Mouse (Mus musculus): ENCODE data around the gene Tnrc6a.

Tnrc6a gene

DNA sequence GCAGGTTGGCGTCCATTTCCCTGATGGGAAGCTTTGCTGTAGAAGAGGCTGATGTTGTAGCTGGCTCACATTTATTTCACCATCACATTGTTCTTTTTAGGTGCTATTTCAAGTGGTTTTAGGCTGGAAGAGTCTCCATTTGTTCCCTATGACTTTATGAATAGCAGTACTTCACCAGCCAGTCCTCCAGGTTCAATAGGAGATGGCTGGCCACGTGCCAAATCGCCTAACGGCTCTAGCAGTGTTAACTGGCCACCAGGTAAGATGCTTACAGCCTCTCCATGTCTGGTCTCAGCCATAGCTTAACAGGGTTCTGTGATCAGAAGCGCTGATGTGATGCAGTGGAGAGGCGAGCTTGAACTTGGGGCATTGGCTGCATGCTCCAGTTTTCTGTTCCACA, 62.8 kb downstream of the Tnrc6a start:
- in situ Hi-C loops (cut with MboI; ENCODE audit: unreplicated experiment in 2 of 2) = loop anchor here (10.0 to 25.0 kb wide), 2 partner anchors 101 to 128 kb away; no protein-coding TSS in a partner anchor

DNA sequence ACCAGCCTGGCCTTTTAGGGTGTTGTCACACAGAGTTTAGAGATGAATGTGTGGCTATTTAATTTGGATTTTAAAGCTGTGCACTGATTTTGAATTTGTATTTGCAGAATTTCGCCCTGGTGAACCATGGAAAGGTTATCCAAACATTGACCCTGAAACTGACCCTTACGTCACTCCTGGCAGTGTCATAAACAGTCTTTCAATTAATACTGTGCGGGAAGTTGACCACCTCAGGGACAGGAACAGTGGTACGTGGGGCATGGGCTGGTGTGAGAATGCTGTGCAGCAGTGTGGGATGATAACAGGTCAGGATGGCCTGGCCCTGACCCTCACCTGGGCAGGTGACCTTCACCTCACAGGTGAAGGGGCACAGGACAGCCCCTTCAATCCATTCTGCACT, 63.6 kb downstream of the Tnrc6a start:
- in situ Hi-C loops (cut with MboI; ENCODE audit: unreplicated experiment in 2 of 2) = loop anchor here (10.0 to 25.0 kb wide), 2 partner anchors 100 to 128 kb away; no protein-coding TSS in a partner anchor

DNA sequence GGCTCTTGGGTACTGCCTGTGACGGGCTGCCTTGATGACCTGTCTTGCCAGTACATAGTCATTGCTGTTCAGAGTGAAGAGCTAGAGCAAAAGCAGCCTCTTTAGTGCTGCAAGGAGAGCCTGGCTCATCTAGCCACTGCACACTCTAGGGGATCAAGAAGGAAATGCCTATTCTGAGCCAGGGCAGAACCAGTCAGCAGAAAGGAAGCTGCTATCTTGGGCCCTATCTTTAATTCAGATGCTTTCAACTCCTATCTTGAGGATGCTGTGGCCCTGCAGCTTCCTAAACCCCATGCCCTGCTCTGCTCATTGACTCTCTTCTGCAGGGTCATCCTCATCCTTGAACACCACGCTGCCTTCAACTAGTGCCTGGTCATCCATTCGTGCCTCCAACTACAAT, 64.8 kb downstream of the Tnrc6a start:
- in situ Hi-C loops (cut with MboI; ENCODE audit: unreplicated experiment in 2 of 2) = loop anchor here (10.0 to 25.0 kb wide), 2 partner anchors 99 to 126 kb away; no protein-coding TSS in a partner anchor

DNA sequence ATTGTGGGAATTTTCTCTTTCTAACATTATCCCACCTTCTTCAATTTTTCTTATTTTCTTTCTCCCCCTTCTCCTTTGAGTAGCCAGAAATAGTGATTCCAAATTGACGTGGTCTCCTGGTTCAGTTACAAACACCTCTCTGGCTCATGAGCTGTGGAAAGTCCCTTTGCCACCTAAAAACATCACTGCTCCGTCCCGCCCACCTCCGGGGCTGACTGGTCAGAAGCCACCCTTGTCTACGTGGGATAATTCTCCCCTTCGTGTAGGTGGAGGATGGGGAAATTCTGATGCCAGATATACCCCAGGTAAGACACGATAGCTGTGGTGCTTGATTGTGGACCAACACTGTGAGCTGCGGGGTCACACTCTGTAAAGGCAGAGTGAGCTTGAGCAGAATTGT, 66.1 kb downstream of the Tnrc6a start:
- in situ Hi-C loops (cut with MboI; ENCODE audit: unreplicated experiment in 2 of 2) = loop anchor here (10.0 to 25.0 kb wide), 2 partner anchors 98 to 125 kb away; no protein-coding TSS in a partner anchor

DNA sequence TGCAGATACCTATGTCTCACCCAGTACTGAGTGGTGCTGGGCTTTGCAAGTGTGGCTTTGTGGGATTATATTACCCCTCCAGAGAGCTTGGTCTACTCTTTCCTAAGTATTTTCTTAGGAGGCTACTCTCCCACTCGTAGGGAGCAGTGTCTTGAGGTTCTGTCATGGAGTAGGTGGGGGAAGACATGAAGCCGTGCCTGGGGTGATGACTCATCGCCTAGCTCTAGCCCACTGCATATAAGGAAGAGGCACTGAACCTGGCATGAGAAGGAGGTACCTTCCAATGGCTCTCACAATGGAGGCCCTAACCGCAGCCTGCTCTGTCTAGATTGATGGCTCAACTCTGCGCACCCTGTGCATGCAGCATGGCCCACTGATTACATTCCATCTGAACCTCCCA, 68.0 kb downstream of the Tnrc6a start:
- in situ Hi-C loops (cut with MboI; ENCODE audit: unreplicated experiment in 2 of 2) = loop anchor here in 1 of 2 experiments (25.0 kb wide), 1 partner anchor 96 kb away; no protein-coding TSS in a partner anchor

DNA sequence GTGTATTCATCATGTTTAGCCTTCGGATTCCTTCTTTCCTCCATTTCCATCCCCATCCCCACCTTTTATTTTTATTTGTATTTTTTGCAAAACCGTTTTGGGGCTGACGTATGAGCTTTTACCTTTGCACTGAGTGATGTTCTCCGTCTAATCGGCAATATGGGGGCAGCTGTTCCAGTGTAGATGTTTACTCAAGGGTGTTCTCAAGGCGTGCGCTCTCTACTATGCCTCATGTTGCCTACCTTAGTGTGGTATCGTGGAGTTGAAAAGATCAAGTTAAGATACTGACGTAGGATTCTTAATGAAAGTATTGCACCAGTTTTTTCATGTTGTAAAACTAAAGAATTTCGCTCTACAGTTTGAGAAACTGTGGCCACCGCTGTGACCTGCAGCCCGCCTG, 69.5 kb downstream of the Tnrc6a start:
- in situ Hi-C loops (cut with MboI; ENCODE audit: unreplicated experiment in 2 of 2) = loop anchor here in 1 of 2 experiments (25.0 kb wide), 1 partner anchor 94 kb away; no protein-coding TSS in a partner anchor

DNA sequence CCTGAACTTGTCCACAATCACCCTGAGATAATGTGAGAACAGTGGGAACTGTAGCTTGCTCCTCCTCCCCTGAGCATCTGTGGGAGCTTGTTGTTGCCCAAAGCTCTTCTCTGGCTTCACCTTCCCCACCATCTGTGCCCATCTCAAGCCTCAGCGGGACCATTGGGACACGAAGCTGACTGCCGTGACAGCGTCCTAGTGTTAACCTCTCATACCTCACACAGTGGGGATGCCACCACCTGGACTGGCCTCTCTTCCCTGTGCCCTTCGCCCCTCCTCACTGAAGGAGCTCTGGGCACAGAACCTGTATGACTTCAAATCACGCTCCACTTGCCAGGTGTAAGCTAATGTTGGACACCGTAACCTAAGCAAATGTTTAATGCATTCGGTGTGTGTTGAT, 71.0 kb downstream of the Tnrc6a start:
- in situ Hi-C loops (cut with MboI; ENCODE audit: unreplicated experiment in 2 of 2) = loop anchor here in 1 of 2 experiments (25.0 kb wide), 1 partner anchor 93 kb away; no protein-coding TSS in a partner anchor

DNA sequence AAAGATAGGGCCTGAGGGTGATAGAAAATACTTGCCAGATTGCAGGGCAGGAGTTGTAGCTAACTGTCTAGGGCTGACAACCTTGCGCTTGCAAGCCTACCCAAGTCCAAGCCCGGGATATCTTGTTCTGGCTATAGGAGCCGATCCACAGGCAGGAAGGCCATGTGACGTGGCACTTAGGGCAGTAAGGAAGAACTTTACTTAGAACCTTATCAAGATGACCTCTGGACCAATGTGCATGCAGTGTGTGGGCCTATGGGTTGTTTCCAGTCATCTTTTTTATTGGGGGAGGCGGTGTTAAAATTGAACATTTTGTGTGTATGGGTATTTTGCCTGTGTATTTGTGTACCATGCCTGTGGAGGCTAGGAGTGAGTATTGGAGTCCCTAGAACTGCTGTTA, 72.7 kb downstream of the Tnrc6a start:
- in situ Hi-C loops (cut with MboI; ENCODE audit: unreplicated experiment in 2 of 2) = loop anchor here in 1 of 2 experiments (25.0 kb wide), 1 partner anchor 91 kb away; no protein-coding TSS in a partner anchor

DNA sequence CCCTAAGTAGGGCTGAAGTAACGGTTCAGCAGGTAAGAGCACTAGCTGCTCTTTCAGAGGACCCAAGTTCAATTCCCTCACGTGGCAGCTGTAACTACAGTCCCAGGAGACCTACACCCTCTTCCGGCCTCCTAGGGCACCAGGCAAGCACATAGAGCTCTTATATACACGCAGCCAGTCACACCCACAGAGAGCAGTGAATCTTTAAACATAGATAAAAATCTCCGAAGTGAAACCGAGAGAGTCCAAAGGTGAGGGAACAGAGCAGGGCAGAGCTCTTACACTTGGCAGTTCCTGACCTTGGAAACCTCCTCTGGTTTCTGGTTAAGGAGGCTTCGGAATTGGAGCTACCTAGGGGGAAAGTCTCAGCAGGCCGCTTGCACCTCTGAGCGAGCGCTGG, 75.0 kb downstream of the Tnrc6a start:
- in situ Hi-C loops (cut with MboI; ENCODE audit: unreplicated experiment in 2 of 2) = loop anchor here in 1 of 2 experiments (25.0 kb wide), 1 partner anchor 89 kb away; no protein-coding TSS in a partner anchor

DNA sequence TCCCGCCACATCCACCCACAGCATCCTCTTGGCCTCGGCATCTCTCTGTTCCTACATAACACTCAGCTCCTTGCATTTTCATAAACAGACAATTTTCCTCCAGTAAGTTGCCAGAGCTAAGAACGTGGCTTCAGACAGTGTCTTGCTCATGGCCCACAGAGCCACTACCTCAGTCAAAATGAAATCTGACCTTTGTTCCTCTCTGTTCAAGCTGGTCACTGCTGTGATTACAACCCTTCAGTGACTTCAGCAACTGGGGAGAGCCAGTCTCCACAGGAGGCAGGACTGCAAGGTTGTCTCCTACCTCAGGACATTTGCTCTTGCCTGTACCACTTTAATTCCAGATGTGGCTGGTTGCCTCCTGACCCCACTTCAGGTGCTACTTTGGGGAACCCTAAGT, 75.5 kb downstream of the Tnrc6a start:
- in situ Hi-C loops (cut with MboI; ENCODE audit: unreplicated experiment in 2 of 2) = loop anchor here in 1 of 2 experiments (25.0 kb wide), 1 partner anchor 88 kb away; no protein-coding TSS in a partner anchor

DNA sequence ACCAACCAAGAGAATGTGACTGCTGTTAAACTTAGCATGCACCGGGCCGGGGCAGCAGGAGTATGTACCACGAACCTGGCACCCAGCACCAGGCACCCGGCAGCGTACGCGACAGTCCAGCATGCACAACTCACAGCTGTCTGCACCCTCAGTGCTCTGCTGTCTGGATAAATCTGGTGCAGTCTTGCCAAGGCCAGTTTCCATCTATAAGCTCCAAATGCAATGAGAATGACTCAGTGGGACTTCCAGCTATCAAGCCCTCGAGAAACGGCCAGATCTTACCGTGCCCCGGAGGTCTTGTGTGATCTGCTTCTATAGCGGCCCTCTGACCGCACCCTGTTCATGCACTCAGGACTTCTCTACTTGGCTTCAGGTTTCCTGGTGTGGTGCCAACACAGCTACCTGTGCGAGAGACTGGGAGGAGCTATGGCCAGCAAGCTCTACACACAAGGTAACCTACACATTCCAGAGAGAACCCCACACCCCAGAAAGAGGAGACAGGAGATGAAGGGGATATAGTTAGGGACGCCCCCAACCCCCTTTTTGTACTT, 76.0 kb downstream of the Tnrc6a start:
- in situ Hi-C loops (cut with MboI; ENCODE audit: unreplicated experiment in 2 of 2) = loop anchor here in 1 of 2 experiments (25.0 kb wide), 1 partner anchor 88 kb away; no protein-coding TSS in a partner anchor

DNA sequence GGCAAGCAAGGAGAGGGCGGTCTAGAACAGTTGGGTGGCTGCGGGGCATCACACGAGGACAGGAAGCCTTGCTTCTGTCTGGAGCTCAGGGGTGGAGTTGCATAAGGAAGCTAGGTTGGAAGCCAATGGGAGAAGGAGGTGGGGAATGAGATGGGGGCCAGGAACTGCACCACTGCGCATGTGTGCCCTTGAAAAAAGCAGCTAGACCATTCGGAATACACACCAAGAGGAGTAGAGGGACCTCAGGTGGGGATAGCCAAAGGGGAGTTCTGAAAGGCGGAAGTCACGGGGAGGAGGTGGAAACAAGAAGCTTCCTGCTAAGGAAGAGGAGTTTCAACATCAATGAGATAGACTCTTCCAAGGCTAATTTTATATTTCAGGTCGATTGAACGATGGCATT, 77.0 kb downstream of the Tnrc6a start:
- in situ Hi-C loops (cut with MboI; ENCODE audit: unreplicated experiment in 2 of 2) = no loop called here

DNA sequence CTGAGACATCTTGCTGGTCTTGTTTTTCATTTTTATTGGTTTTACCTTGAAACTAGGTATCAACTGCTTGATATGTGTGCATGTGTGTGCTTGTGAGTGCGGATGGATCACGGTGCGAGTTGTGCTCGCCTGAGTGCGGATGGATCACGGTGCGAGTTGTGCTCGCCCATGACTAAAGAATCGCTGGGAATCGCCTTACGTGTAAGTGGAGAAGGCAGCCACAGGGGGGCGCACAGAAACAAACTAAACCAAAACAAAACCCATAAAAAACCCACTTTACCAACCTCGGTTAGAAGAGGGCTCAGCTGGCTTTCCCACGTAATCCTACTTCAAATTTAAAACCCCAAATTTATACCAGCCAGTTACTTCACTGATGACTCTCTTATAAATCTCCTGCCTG, 81.6 kb downstream of the Tnrc6a start:
- in situ Hi-C loops (cut with MboI; ENCODE audit: unreplicated experiment in 2 of 2) = loop anchor here (5.0 kb wide), 1 partner anchor 262 kb away; no protein-coding TSS in a partner anchor

DNA sequence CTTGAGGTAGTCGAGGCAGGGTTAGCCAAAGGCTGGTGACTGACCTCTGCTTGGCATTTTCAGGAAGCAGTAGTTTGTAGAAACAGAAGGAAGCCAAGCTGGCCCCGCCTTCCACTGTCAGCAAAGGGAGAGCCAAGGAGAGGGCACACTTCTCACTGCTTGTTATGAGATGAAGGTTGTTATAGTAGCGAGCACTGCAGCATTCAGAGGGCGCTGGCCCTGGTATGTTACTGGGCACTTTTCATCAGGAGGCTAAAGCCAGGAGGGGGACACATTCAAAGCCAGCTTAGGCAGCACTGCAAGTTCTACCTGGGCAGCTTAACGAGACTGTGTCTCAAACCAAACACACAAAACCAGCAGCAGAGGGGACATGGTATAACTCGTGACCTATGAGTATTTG, 83.9 kb downstream of the Tnrc6a start:
- in situ Hi-C loops (cut with MboI; ENCODE audit: unreplicated experiment in 2 of 2) = loop anchor here (5.0 kb wide), 1 partner anchor 260 kb away; no protein-coding TSS in a partner anchor

DNA sequence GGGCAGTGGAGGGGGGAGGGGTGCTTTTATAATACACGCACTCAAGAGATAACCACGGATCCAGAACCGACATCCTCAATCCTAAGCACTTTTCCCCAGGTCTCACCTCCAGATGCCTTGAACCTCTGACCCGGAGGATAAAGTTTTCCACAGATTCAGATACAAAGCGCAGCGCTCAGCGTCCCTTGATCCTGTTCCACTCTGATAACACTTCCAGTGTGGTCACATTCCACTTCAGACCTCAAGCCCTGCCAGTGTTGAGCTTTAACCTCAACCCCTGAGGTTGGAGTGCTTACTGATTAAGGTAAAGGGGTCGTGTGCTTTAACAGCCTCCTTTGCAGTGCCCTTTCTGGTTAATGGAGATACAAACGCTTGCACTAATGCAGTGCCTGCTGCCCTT, 86.2 kb downstream of the Tnrc6a start:
- in situ Hi-C loops (cut with MboI; ENCODE audit: unreplicated experiment in 2 of 2) = loop anchor here (5.0 kb wide), 1 partner anchor 257 kb away; no protein-coding TSS in a partner anchor

DNA sequence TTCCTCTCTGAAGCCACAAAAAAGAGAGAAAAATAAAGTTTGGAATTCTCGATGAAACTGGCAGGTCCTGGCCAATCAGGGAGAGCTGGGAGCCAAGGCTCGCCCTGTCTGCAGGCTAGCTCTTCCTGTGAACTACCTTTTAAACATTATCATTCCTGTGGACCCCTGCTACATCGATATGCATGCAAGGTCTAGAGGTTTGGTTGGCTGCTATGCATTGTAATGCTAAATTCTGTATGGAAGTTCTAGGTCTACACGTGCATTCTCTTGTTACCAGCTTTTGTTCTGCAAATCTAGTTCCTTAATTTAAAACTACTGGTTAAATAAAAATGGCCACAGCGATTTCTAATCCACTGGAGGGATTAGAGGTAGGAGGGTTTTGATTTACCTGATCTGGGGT, 87.8 kb downstream of the Tnrc6a start:
- in situ Hi-C loops (cut with MboI; ENCODE audit: unreplicated experiment in 2 of 2) = no loop called here

DNA sequence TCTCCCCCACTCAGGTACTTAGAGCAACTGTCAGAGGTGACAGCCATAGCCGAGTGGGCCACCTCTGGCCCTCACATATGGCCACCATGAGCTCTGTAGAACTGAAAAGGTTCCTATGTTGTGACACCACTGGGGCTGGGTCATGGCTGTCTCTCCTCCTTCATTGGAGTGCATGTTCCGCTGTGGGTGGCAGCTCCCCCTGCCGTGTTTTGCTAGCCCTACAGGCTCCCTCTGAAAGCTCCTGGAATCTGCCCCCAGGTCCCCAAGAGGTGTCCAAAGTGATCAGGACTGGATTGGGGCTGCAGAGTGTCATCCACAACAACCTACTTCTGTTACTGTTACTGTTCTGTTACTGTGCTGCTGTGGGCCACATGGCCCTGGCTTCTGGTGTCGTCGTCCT, 88.6 kb downstream of the Tnrc6a start:
- in situ Hi-C loops (cut with MboI; ENCODE audit: unreplicated experiment in 2 of 2) = no loop called here

DNA sequence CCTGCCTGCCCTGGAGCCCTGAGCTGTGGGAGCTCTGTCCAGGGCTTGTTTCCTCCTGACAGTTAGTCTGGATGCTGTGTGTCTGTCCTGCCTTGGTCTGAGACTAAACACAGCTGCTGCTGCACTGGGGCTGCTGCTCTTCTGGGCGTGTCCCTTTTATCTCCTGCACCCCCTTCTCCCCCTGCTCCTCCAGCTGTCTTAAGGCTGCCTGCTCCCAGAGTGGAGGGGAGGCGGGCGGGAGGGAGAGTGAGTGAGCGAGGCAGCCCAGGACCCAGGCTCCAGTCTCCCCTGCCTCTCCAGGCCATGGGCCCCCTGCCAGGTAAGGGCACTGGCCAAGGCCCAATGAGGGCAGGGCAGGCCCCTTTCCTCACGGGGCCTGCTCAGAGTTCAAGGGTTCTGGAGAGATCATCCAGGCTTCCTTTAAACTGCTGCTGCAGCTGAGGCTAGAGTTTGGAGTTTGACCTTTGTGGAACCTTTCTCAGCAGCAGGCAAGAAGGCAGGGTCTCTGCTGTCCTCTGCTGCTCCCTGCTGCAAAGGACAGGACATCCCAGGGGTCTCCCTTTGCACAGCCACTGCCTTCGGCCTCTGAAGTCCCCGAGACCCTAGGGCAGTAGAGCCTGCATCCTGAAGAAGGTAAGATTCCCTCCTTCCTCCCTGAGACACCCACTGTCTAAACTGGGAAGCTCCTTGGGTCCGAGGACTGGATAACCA, 90.8 kb downstream of the Tnrc6a start, which contains the start of gene Slc5a11:
Slc5a11 (plus strand) TSS at position 416 of the 711 bp plus-strand sequence.
- in situ Hi-C loops (cut with MboI; ENCODE audit: unreplicated experiment in 2 of 2) = no loop called here

DNA sequence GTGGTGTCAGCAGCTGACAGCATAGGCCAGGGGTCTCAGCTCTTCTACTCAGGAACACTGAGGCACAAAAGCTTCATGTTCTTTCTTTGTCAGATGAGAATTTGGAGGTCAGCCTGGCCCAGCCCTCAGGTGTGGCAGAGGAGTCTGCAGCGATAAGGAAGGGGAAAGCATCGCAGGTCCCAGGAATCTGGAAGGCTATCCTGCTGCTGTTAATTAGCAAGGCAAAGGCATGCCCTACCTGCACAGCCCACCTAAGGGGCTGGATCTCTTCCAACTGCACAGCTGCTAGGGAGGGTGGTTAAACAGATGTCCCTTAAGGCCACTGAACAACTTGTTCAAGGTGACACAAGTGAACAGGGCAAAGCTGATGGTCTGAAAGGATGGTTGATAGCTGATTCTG, 91.5 kb downstream of the Tnrc6a start:
- in situ Hi-C loops (cut with MboI; ENCODE audit: unreplicated experiment in 2 of 2) = no loop called here

DNA sequence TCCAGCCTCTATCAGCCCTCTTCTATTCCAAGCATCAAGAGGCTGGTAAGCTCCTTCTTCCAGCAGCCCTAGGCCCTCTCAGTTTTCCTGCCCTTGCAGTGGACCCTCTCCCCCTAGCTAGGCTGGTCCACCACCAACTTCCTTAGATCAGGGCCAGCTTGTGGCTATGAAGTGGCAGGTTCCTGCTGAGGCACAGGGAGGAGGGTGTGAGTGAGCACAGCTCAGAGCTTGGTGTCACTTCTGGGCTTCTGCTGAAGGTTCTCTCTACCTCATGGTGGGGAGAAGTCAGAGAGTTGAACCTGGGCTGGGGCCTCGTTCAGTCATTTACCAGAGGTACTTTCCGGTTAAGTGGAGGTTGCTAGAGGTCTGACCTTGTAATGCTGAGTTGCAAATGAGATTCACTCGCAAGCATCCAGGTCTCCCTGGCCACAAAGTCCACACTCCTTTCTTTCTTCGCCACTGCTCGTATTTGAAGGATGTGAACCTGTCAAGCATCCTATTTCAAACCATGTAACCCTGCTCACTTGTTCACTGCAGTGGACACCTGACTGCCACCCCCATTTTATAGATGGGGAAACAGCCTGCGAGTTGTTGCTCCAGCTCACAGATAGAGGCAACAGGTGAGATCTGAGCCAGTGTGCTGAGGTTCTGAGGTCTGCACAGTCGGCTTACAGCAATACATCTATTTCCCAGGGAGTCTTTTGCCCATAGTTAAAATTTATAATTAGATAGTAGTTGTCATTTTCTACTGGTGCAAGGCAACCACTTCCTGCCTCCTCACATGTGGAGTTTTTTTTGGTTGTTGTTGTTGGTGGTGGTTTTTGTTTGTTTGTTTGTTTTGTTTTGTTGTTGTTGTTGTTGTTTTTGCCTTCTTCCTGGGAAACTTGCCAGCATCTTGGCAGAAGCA, 94.0 kb downstream of the Tnrc6a start:
- in situ Hi-C loops (cut with MboI; ENCODE audit: unreplicated experiment in 2 of 2) = no loop called here

All from v-Abl transformed pro-B cells (cell line).